Mouse (Mus musculus) lung, adult 2 months (tissue): ENCODE measurements at regions not wholly inside any gene's neighbourhood (a gene's known extent, or its start where the extent isn't known, plus 50 kb on each side); places are given as distances from the start of the nearest gene placed in this dataset.

Experiments
- CTCF ChIP-seq: fragments of 200-500 bp; IDR thresholded peaks from 2 replicates; pipeline ENCODE4 v1.5.1; 2011; ENCODE audit warnings: mild to moderate bottlenecking, low read length, control low read depth; ENCODE audit not compliant: insufficient read depth
- POLR2A ChIP-seq: fragments of 200-500 bp; IDR thresholded peaks from 2 replicates; pipeline ENCODE4 v1.6.1; 2011; ENCODE audit warnings: low read depth, mild to moderate bottlenecking, control low read depth, low read length, borderline replicate concordance; ENCODE audit errors: extremely low read depth

DNA sequence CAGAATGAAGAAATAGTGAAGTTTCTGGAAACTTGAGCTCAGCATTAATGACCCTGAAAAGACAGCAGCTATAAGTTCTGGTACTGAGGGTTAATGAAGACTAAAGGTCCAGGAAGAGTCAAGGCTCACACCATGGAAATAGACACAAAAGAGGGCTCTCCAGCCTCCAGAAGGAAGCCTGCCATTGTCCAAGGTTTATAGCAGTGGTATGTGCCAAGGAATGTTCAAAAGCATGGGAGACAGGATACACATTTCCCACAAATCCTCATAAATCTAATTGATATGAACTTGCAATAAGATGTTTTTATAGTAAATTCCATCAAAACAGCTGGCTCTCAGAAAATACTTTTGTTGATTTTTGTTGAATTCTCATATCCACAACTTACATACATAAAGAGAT lies 144.4 kb downstream of the Ndufa4 start:
- TF ChIP-seq CTCF, result no peak
- TF ChIP-seq POLR2A, result no peak
